Mouse (Mus musculus) urinary bladder, postnatal 14 days (tissue): ENCODE results near the gene Ermn.
A peak's percentile ranks its signal among the peaks of the same experiment; 100 is the strongest.

ENCODE experiments used
- DNase-seq: peaks from one replicate; pipeline ENCODE4 v3.0.0; 2021; ENCODE audit warnings: low spot score

Ermn gene

GRCm38 (mm10) chr2:58052821-58053581, at the start of gene Ermn:
TSS of gene Ermn (minus strand) at chr2:58052864.
- DNase-seq: no peak

GRCm38 (mm10) chr2:58094818-58095217, 42.2 kb upstream of the Ermn start:
- no peak for DNase-seq

GRCm38 (mm10) chr2:58086420-58086819, 33.8 kb upstream of the Ermn start:
- no peak for DNase-seq

- DNase-seq: no peak
Observed at GRCm38 (mm10) chr2:58079849-58080248, 27.2 kb upstream of the Ermn start.

- DNase-seq: peak; percentile 38
Observed at GRCm38 (mm10) chr2:58055383-58055782, 2.7 kb upstream of the Ermn start.

GRCm38 (mm10) chr2:58041867-58042266, 10.8 kb downstream of the Ermn start:
- DNase-seq: no peak

GRCm38 (mm10) chr2:58036926-58037325, 15.7 kb downstream of the Ermn start:
- DNase-seq: no peak

GRCm38 (mm10) chr2:58035635-58036034, 17.0 kb downstream of the Ermn start:
- DNase-seq: no peak

- no peak for DNase-seq
Observed at GRCm38 (mm10) chr2:58031431-58031830, 21.2 kb downstream of the Ermn start.

GRCm38 (mm10) chr2:58029404-58029803, 23.3 kb downstream of the Ermn start:
- no peak for DNase-seq

GRCm38 (mm10) chr2:58026740-58027139, 25.9 kb downstream of the Ermn start:
- no peak for DNase-seq

GRCm38 (mm10) chr2:58023556-58023955, 29.1 kb downstream of the Ermn start:
- DNase-seq: no peak

- DNase-seq: no peak
Observed at GRCm38 (mm10) chr2:58007081-58007480, 45.6 kb downstream of the Ermn start.

GRCm38 (mm10) chr2:58001497-58001896, 51.2 kb downstream of the Ermn start:
- DNase-seq: peak; percentile 6

GRCm38 (mm10) chr2:57997752-57998430, 54.8 kb downstream of the Ermn start, which contains the start of gene Galnt5:
TSS of gene Galnt5 (plus strand) at chr2:57997884.
- no peak for DNase-seq
